Comparison of ENCODE assay signal across 8 mouse cellular contexts in the genomic region with DNA sequence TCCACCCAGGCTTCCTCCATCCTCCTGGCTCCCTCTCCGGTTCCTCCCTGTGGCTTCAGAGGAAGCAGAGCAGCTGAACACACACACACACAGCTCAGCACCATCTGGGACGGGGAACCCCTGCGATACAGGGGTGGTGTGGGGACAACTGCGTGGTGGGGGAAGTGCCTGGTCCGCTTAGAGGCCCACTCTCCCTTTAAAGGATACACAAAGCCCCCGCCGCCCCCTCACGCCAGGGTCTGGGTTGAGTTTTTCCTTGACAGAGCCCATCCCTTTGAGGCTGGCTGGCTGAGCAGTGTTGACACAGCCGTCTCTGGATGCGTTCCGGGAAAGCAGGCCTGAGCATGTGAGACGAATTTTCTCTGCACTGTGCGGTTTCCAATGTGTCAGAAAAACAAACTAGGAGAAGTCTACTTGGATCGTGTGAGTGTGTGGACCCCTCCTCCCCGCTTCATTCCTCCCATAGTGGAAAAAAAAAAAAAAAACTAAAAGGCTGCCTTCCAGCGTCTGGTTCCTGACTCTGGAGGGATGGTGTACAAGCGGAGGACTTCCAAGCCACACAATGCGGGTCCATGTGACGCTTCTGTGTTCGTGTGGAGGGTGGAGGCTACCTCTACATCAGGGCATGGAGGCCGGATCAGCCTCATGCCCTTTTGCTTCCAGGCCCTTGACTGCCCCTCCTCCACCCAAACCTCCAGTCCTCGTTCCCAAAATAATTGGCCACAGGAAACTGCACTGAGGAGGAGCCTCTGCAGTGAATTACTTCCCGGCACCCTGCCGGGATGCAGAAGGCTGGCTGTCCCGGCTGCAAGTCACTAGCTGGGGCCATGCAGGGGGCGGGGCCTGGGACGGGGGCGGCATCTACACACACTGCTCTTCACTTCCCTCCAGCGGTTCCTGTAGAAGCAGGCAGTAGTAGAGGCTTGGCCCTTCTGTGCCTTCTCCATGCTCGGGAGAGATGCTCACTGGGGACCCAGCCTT.
A peak's percentile ranks its signal among the peaks of the same experiment; 100 is the strongest.
DNase-seq lines count a peak whose midpoint lies in the region; ATAC-seq and TF ChIP-seq lines count a peak whose summit lies in the region.

No protein-coding gene starts in this region.

- H3K4me1 ChIP-seq in ES-Bruce4 (ENCODE audit: control insufficient read depth, insufficient read depth, low read length), result peaks cover 5% of the 10 kb centered on the region
- H3K4me1 ChIP-seq in forebrain, embryonic 16.5 days (replicated peaks; ENCODE audit: control insufficient read depth, insufficient read depth, low read length), result peaks cover 31% of the 10 kb centered on the region
- no peaks in the 10 kb centered on the region; the same call in 1 of the 2 replicates for H3K4me1 ChIP-seq in liver, embryonic 16.5 days (ENCODE audit: control insufficient read depth, low read depth, low read length)
- H3K4me1 ChIP-seq in neural tube, embryonic 13.5 days (replicated peaks), result peaks cover 47% of the 10 kb centered on the region

- no peaks in the 10 kb centered on the region for H3K9me3 ChIP-seq in ES-Bruce4 (replicated peaks; ENCODE audit: control insufficient read depth, insufficient read depth, low read length, poor library complexity, severe bottlenecking)
- H3K9me3 ChIP-seq in forebrain, embryonic 16.5 days (ENCODE audit: control insufficient read depth, low read length), result no peaks in the 10 kb centered on the region
- H3K9me3 ChIP-seq in liver, embryonic 16.5 days (replicated peaks; ENCODE audit: control insufficient read depth, low read length), result no peaks in the 10 kb centered on the region
- no peaks in the 10 kb centered on the region for H3K9me3 ChIP-seq in neural tube, embryonic 13.5 days

- H3K36me3 ChIP-seq in ES-Bruce4 (ENCODE audit: control insufficient read depth, insufficient read depth, low read length, poor library complexity, severe bottlenecking), result no peaks in the 10 kb centered on the region
- no peaks in the 10 kb centered on the region for H3K36me3 ChIP-seq in forebrain, embryonic 16.5 days (ENCODE audit: control insufficient read depth, insufficient read depth)
- no peaks in the 10 kb centered on the region for H3K36me3 ChIP-seq in liver, embryonic 16.5 days (ENCODE audit: control insufficient read depth, insufficient read depth)
- H3K36me3 ChIP-seq in neural tube, embryonic 13.5 days, result no peaks in the 10 kb centered on the region

- H3K4me2 ChIP-seq in forebrain, embryonic 16.5 days (ENCODE audit: low read length), result peak overlapping the region; percentile 31
- peak overlapping the region; percentile 51 for H3K4me2 ChIP-seq in liver, embryonic 16.5 days (ENCODE audit: low read depth, low read length)
- H3K4me2 ChIP-seq in neural tube, embryonic 13.5 days, result peak overlapping the region; percentile 50

- WGBS in forebrain, embryonic 16.5 days, result 2% methylated on average over 30 of the region's 30 CpGs
- WGBS in liver, embryonic 16.5 days (ENCODE audit: insufficient replicate concordance), result 7% methylated on average over 30 of the region's 30 CpGs
- WGBS in neural tube, embryonic 13.5 days, result 1% methylated on average over 30 of the region's 30 CpGs

- no peaks in the 10 kb centered on the region for H3K27me3 ChIP-seq in ES-Bruce4 (ENCODE audit: control insufficient read depth, insufficient read depth, low read length, poor library complexity, severe bottlenecking)
- no peaks in the 10 kb centered on the region for H3K27me3 ChIP-seq in forebrain, embryonic 16.5 days (replicated peaks; ENCODE audit: control insufficient read depth, insufficient read depth, low read length)
- H3K27me3 ChIP-seq in liver, embryonic 16.5 days (ENCODE audit: control insufficient read depth, insufficient read depth, low read depth, low read length), result no peaks in the 10 kb centered on the region
- H3K27me3 ChIP-seq in neural tube, embryonic 13.5 days, result no peaks in the 10 kb centered on the region

- TF ChIP-seq POLR2A in ES-Bruce4 (IDR thresholded peaks at IDR 0.05; ENCODE audit: insufficient read depth, low read length), result no peak

- TF ChIP-seq EP300 in ES-Bruce4 (IDR thresholded peaks at IDR 0.05; ENCODE audit: insufficient read depth, low read depth, low read length), result peak; percentile 88

- DNase-seq in cerebellum, adult 11-12 months, result peak; percentile 87
- DNase-seq in heart, postnatal 10 days, result peak; percentile 92 to 93
- DNase-seq in kidney, postnatal 25 days, result peak; percentile 91 to 96
- peak; percentile 75 for DNase-seq in testis, postnatal 14 days (ENCODE audit: low spot score)

- TF ChIP-seq CTCF in ES-Bruce4 (IDR thresholded peaks at IDR 0.05; ENCODE audit: low read depth, low read length), result peak; percentile 9

- ATAC-seq in forebrain, embryonic 16.5 days, result peak; percentile 74
- ATAC-seq in liver, embryonic 16.5 days (ENCODE audit: low read depth), result peak; percentile 83
- ATAC-seq in neural tube, embryonic 13.5 days (ENCODE audit: low read depth), result peak; percentile 89

- intact Hi-C loops in heart, postnatal 10 days (cut with DNase I), result loop anchor here (2.0 to 5.0 kb wide), 2 partner anchors 86 to 88 kb away; no protein-coding TSS in a partner anchor

- peak overlapping the region; percentile 2 for H3K4me3 ChIP-seq in ES-Bruce4 (ENCODE audit: low read depth, low read length)
- peak overlapping the region; percentile 0 for H3K4me3 ChIP-seq in forebrain, embryonic 16.5 days (replicated peaks; ENCODE audit: low read length)
- H3K4me3 ChIP-seq in liver, embryonic 16.5 days (ENCODE audit: low read depth, low read length), result peak overlapping the region; percentile 29
- H3K4me3 ChIP-seq in neural tube, embryonic 13.5 days, result peak overlapping the region; percentile 16

- no peak overlapping the region for H3K9ac ChIP-seq in ES-Bruce4 (ENCODE audit: low read depth, poor library complexity, severe bottlenecking)
- H3K9ac ChIP-seq in forebrain, embryonic 16.5 days (replicated peaks; ENCODE audit: low read depth, low read length), result peak overlapping the region; percentile 40
- no peak overlapping the region for H3K9ac ChIP-seq in liver, embryonic 16.5 days (ENCODE audit: low read depth, low read length)
- H3K9ac ChIP-seq in neural tube, embryonic 13.5 days, result peak overlapping the region; percentile 53

- H3K27ac ChIP-seq in ES-Bruce4 (ENCODE audit: insufficient read depth, low read length), result no peak overlapping the region
- peak overlapping the region; percentile 86 for H3K27ac ChIP-seq in forebrain, embryonic 16.5 days (ENCODE audit: low read length)
- H3K27ac ChIP-seq in liver, embryonic 16.5 days (ENCODE audit: low read length), result peak overlapping the region; percentile 10; the same call in 1 of the 2 replicates
- H3K27ac ChIP-seq in neural tube, embryonic 13.5 days (replicated peaks), result peak overlapping the region; percentile 88

Comparison
In these comparisons a context has a peak if more than half of its experiments do, and no peak if none do; other contexts are left out.
1. H3K9ac ChIP-seq: peak in forebrain, embryonic 16.5 days (single experiment) and neural tube, embryonic 13.5 days (single experiment); none in ES-Bruce4 (single experiment) and liver, embryonic 16.5 days (single experiment).
2. Peak in every context shown above with its lines, with median percentiles within 50 percentile points of each other: H3K4me3 ChIP-seq, DNase-seq, ATAC-seq and H3K4me2 ChIP-seq.